Mouse (Mus musculus): ENCODE measurements at regions not wholly inside any gene's neighbourhood (a gene's known extent, or its start where the extent isn't known, plus 50 kb on each side); places are given as distances from the start of the nearest gene placed in this dataset.

DNA sequence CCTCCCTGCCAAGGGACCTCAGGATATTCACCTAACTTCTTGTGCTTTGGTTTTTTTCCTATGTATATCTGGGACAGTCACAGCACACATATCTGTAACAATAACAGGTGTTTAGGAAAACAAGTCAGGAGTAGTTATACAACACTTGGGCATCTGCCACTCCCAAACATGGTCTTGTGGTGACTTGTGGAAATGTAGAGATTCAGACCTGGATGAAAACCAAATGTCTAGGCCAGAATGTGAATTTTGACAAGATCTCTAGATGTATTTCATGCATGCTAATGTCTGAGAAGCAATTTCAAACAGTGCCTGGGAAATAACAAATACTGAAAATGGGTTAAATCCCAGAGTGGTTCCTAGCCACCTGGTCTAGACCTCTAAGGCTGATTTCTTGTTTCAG lies 722.6 kb upstream of the 4930444P10Rik start:
- Histone ChIP-seq H3K27ac (ENCODE audit: control insufficient read depth, low read depth, low read length) (no peak overlapping the region), H3K79me2 (ENCODE audit: control insufficient read depth, insufficient read depth, low read length, poor library complexity) (no peaks in the 10 kb centered on the region), H3K4me3 (ENCODE audit: control insufficient read depth in 1 of 2, insufficient read depth in 1 of 2, low read depth in 2 of 2, low read length in 2 of 2) (no peak overlapping the region), H3K36me3 (ENCODE audit: control insufficient read depth in 1 of 2, insufficient read depth in 2 of 2, low read length in 2 of 2) (no peaks in the 10 kb centered on the region), H3K27me3 (ENCODE audit: control insufficient read depth in 1 of 2, insufficient read depth in 2 of 2, low read length in 2 of 2) (no peaks in the 10 kb centered on the region; a peak in 1 of 4 replicates), H3K4me1 (ENCODE audit: control insufficient read depth in 1 of 2, insufficient read depth in 2 of 2, low read length in 2 of 2) (no peaks in the 10 kb centered on the region), H3K9ac (ENCODE audit: control insufficient read depth, low read depth, low read length, poor library complexity, severe bottlenecking) (no peak overlapping the region), H3K9me3 (replicated peaks; ENCODE audit: insufficient read depth, low read length) (no peaks in the 10 kb centered on the region)
- TF ChIP-seq ZNF384 (IDR thresholded peaks at IDR 0.05; ENCODE audit: low read depth, low read length) (no peak), RCOR1 (IDR thresholded peaks at IDR 0.05; ENCODE audit: low read depth, low read length) (no peak), NELFE (IDR thresholded peaks at IDR 0.05; ENCODE audit: low read depth, low read length) (no peak), POLR2AphosphoS5 (IDR thresholded peaks at IDR 0.05; ENCODE audit: borderline replicate concordance, low read depth, low read length) (no peak), TCF12 (IDR thresholded peaks at IDR 0.05; ENCODE audit: low read depth, low read length) (no peak), JUND (IDR thresholded peaks at IDR 0.05; ENCODE audit: low read depth, low read length) (no peak)
- no peak for DNase-seq (ENCODE audit: low read depth, low spot score)

DNA sequence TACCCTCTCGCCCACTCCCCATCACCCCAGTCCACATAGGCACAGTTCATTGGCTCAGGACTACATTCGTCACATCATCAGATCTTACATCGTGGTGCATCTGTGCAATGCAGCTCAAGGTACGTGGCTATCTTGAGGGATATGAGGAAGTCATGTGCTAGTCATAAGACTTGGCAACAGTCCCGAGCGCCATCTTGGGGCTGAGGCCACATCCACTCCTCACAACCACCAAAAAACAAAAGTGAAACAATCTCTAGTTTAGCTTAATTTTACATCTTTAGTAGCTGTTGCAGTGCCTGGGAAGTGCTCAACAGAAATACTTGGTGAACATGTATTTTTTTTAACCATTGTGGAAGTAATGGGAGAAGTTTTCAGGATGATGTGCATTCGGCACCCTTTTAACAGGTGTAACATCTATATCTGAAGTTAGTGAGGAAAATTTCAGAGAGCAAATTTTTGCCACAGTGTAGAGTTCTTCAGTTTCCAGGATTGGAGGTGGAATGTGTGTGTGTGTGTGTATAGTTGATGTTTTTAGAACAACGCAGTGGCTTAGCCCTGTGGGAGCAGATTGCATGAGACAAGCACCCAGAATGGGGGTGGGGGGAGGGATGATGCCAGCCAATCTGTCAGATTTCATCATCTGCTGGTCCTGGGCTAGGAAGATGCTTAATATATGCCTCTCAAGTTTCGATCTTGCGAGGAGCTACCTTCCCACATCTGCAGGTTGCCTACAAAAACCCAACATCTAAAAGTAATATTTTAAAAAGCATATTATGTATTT lies 716.4 kb upstream of the 4930444P10Rik start:
- Histone ChIP-seq H3K4me3 (ENCODE audit: control insufficient read depth in 1 of 2, insufficient read depth in 1 of 2, low read depth in 2 of 2, low read length in 2 of 2) (no peak overlapping the region), H3K27ac (ENCODE audit: control insufficient read depth, low read depth, low read length) (no peak overlapping the region), H3K27me3 (ENCODE audit: control insufficient read depth in 1 of 2, insufficient read depth in 2 of 2, low read length in 2 of 2) (no peaks in the 10 kb centered on the region), H3K36me3 (ENCODE audit: control insufficient read depth in 1 of 2, insufficient read depth in 2 of 2, low read length in 2 of 2) (peaks cover 0 to 2% of the 10 kb centered on the region in 2 experiments; a peak in 1 of 4 replicates), H3K9ac (ENCODE audit: control insufficient read depth, low read depth, low read length, poor library complexity, severe bottlenecking) (no peak overlapping the region), H3K79me2 (ENCODE audit: control insufficient read depth, insufficient read depth, low read length, poor library complexity) (no peaks in the 10 kb centered on the region), H3K9me3 (replicated peaks; ENCODE audit: insufficient read depth, low read length) (no peaks in the 10 kb centered on the region), H3K4me1 (ENCODE audit: control insufficient read depth in 1 of 2, insufficient read depth in 2 of 2, low read length in 2 of 2) (peaks cover 0 to 2% of the 10 kb centered on the region in 2 experiments; a peak in 1 of 4 replicates)
- TF ChIP-seq KAT2A (conservative IDR thresholded peaks at IDR 0.05; ENCODE audit: low read depth, low read length) (no peak), USF1 (IDR thresholded peaks at IDR 0.05; ENCODE audit: low read depth, low read length) (peak; percentile 29; the same call in 1 of the 2 replicates), MYC (IDR thresholded peaks at IDR 0.05; ENCODE audit: low read depth, low read length) (no peak), GATA1 (IDR thresholded peaks at IDR 0.05; ENCODE audit: low read depth, low read length) (no peak)
- peak; percentile 53 for DNase-seq (ENCODE audit: low read depth, low spot score)

DNA sequence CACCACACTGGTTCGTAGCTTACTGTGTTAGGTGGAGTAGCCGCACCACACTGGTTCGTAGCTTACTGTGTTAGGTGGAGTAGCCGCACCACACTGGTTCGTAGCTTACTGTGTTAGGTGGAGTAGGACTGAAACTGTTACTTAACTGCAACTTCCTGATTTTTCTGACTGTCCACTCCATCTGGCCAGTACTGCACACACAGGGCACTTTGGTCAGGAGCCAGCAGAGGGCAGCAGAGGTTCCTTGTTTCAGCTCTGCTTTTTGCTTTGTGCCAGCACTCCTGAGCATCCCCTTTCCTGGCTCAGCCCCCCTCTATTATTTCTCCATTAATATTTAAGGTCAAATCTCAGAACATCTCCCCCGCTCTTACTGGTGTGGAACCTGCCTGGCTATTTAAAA lies 705.2 kb upstream of the 4930444P10Rik start:
- no peaks in the 10 kb centered on the region for H3K27me3 ChIP-seq (ENCODE audit: control insufficient read depth in 1 of 2, insufficient read depth in 2 of 2, low read length in 2 of 2)
- H3K79me2 ChIP-seq (ENCODE audit: control insufficient read depth, insufficient read depth, low read length, poor library complexity) = no peaks in the 10 kb centered on the region
- no peak overlapping the region for H3K4me3 ChIP-seq (ENCODE audit: control insufficient read depth in 1 of 2, insufficient read depth in 1 of 2, low read depth in 2 of 2, low read length in 2 of 2)
- no peaks in the 10 kb centered on the region for H3K36me3 ChIP-seq (ENCODE audit: control insufficient read depth in 1 of 2, insufficient read depth in 2 of 2, low read length in 2 of 2)
- DNase-seq (ENCODE audit: low read depth, low spot score) = peak; percentile 58
- H3K4me1 ChIP-seq (ENCODE audit: control insufficient read depth in 1 of 2, insufficient read depth in 2 of 2, low read length in 2 of 2) = no peaks in the 10 kb centered on the region
- no peak overlapping the region for H3K27ac ChIP-seq (ENCODE audit: control insufficient read depth, low read depth, low read length)
- H3K9me3 ChIP-seq (replicated peaks; ENCODE audit: insufficient read depth, low read length) = no peaks in the 10 kb centered on the region
- H3K9ac ChIP-seq (ENCODE audit: control insufficient read depth, low read depth, low read length, poor library complexity, severe bottlenecking) = no peak overlapping the region
- TF ChIP-seq RAD21 (IDR thresholded peaks at IDR 0.05; ENCODE audit: low read depth, low read length) (peak; percentile 71), ZNF384 (IDR thresholded peaks at IDR 0.05; ENCODE audit: low read depth, low read length) (no peak), POLR2A (IDR thresholded peaks at IDR 0.05; ENCODE audit: control insufficient read depth in 1 of 2, insufficient read depth in 1 of 2, low read depth in 1 of 2, low read length in 2 of 2, poor library complexity in 1 of 2) (no peak), HCFC1 (IDR thresholded peaks at IDR 0.05; ENCODE audit: low read depth, low read length) (no peak), ZC3H11A (IDR thresholded peaks at IDR 0.05; ENCODE audit: low read depth, low read length) (peak; percentile 58), MEF2A (IDR thresholded peaks at IDR 0.05; ENCODE audit: extremely low read depth, insufficient replicate concordance, low read depth, low read length, poor library complexity, severe bottlenecking) (no peak), CTCF (IDR thresholded peaks at IDR 0.05 in 2 of 3, conservative IDR thresholded peaks at IDR 0.05 in 1 of 3; ENCODE audit: control insufficient read depth in 1 of 3, insufficient read depth in 1 of 3, low read depth in 2 of 3, low read length in 3 of 3, poor library complexity in 1 of 3, severe bottlenecking in 1 of 3) (peak; percentile 58 to 80 (median 68); a peak in 5 of 6 replicates), RCOR1 (IDR thresholded peaks at IDR 0.05; ENCODE audit: low read depth, low read length) (no peak), MYC (IDR thresholded peaks at IDR 0.05; ENCODE audit: low read depth, low read length) (no peak), USF1 (IDR thresholded peaks at IDR 0.05; ENCODE audit: low read depth, low read length) (no peak), CHD2 (IDR thresholded peaks at IDR 0.05; ENCODE audit: low read length) (no peak), NELFE (IDR thresholded peaks at IDR 0.05; ENCODE audit: low read depth, low read length) (no peak), BHLHE40 (IDR thresholded peaks at IDR 0.05; ENCODE audit: borderline replicate concordance, low read depth, low read length) (no peak), SMC3 (IDR thresholded peaks at IDR 0.05; ENCODE audit: low read depth, low read length) (peak; percentile 73), ZMIZ1 (IDR thresholded peaks at IDR 0.05; ENCODE audit: low read depth, low read length) (no peak), POLR2AphosphoS2 (IDR thresholded peaks at IDR 0.05; ENCODE audit: low read length) (no peak), TBP (IDR thresholded peaks at IDR 0.05; ENCODE audit: low read depth, low read length) (no peak), JUND (IDR thresholded peaks at IDR 0.05; ENCODE audit: low read depth, low read length) (no peak), GATA1 (IDR thresholded peaks at IDR 0.05; ENCODE audit: low read depth, low read length) (no peak), MAFK (IDR thresholded peaks at IDR 0.05; ENCODE audit: borderline replicate concordance, low read depth, low read length) (no peak)
